Mouse (Mus musculus) stomach, postnatal 0 days (tissue): ENCODE results near the gene Abl1.

Source experiments
- CTCF ChIP-seq: IDR thresholded peaks from 2 replicates; pipeline ENCODE4 v1.5.1; 2016; ENCODE audit warnings: antibody characterized with exemption, low read depth, mild to moderate bottlenecking, moderate library complexity
- EP300 ChIP-seq: optimal IDR thresholded peaks from 2 replicates; pipeline ENCODE3; 2016; ENCODE audit warnings: antibody characterized with exemption

DNA sequence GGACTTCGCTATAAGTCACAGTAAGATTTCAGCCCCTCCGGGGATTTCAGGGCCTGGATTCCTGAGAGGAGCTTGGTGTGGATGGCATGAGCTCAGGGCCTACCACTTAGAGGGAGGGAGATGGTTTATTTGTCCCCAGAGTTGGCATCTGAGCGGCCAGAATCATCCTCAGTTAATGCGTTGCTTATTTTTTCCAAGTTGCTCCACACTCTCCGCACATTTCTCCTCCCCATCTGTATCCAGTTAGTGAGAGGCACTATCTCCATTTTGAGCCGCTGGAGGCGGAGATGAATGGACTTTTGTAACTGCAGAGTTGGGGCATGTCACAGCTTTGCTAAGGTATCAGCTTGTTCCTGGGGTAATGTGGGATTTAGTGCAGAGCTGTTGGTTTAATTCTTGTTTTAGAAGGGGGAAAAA is 72.9 kb downstream of the Abl1 start:
- TF ChIP-seq CTCF (no peak), EP300 (no peak)
